Mouse (Mus musculus) granulocyte monocyte progenitor cell, adult 5-6 weeks (primary cell): ENCODE measurements at regions not wholly inside any gene's neighbourhood (a gene's known extent, or its start where the extent isn't known, plus 50 kb on each side); places are given as distances from the start of the nearest gene placed in this dataset.
A peak's percentile ranks its signal among the peaks of the same experiment; 100 is the strongest.

Source experiments
- ATAC-seq: replicated peaks from 2 replicates; pipeline ENCODE4 v1.8.0; 2016; ENCODE audit warnings: mild to moderate bottlenecking, moderate TSS enrichment, inconsistent platforms; ENCODE audit not compliant: poor library complexity, severe bottlenecking

DNA sequence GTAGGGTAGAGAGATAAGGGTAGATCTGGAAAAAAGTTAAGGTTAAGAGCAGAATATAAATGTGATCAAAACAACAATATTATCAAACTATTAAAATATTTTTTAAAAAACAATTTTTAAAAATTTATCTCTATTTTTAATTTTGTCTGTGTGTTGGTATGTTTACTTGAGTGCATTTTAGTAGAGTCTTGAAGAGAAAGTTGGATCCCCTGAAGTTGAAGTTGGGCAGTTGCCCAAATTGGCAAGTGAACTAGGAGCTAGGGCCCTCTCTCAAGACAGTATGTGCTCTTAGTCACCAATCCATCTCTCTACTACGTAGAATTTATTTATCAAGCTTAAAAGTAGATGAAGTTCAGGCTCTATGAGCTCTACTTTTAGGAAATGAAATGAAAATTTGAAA is 59.9 kb downstream of the Adamts1 start:
- no peak for ATAC-seq

DNA sequence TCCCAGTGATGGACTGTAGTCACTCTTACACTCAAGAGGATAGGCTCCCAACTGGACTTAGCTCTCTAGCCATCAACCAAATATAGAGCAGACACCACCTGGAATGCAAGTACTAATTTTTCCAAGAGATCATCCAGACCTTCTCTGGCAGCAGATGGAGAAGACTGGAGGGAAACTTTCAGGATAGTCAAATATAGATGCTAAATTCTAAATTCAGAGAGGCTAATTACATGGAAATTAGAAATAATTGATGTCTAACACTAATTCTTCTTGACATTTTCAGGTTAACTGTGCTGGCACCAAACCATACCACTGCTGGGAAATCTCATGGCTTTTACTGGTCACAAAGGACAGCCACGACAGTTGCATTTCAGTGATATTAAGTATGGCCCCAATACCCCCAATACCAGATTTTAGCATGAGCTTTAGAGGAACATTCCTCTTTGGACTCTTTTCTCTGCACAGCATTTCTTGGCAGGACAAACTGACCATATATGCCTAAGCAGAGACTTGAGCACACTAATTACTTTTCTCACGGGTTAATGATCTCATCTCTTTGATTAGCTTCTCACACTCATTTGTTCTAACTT is 64.2 kb downstream of the Adamts1 start:
- no peak for ATAC-seq

DNA sequence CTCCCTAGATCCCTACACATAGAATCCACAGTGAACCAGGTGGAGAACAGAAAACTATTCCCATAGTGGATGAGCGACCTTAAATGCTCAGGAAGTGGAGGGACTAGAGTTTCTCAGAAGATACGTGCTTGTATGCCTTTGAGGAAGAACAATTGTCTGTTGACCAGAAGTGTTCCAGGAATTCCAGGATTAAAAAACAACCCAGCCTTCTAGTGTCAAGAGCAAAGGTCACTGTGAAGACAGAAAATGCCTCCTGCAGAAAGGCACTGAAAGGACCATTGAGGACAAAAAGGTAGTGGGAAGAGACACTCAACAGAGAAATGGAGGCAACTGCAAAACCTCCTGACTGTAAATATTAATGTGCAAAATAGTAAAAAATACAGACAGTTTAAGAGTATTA is 74.9 kb downstream of the Adamts1 start:
- ATAC-seq, result no peak

DNA sequence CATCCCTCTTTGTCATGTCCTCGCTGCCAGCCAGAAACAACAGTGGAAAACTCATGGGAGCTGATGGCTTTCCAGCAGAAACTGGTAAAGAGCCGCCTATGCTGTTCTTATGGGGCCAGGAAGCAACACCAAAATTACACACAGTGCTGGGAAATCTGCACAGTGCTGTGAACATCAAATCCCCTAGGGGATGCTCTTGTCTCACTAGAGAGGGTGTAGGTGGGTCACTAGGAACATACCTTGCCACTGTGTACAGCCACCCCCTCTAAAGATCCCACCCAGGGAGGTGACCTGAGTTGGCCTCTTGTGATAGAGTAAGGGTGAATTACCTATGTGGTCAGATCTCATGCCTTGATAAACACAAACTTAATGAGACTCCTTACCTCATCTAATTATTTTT is 80.9 kb downstream of the Adamts1 start:
- ATAC-seq, result no peak

DNA sequence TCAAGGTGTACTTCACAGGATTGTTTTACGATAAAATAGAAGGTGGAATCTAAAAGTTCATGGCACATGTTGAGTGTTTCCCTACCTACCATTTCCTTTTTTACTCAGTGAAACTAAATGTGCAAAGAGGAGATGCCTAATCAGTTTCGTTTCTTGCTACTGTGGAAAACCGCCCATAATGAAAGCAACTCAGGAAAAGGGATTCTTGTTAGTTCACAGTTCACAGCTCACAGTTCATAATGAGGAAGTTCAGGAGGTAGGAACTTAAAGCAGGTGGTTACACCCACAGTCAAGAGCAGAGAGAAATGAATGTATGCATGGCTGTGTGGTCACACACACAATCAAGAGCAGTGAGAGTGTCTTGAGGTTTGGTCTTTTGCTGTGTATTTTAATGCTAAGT is 90.6 kb downstream of the Adamts1 start:
- ATAC-seq, result 0 out of 2 replicates have a peak, but pooled peaks have one; percentile 14

DNA sequence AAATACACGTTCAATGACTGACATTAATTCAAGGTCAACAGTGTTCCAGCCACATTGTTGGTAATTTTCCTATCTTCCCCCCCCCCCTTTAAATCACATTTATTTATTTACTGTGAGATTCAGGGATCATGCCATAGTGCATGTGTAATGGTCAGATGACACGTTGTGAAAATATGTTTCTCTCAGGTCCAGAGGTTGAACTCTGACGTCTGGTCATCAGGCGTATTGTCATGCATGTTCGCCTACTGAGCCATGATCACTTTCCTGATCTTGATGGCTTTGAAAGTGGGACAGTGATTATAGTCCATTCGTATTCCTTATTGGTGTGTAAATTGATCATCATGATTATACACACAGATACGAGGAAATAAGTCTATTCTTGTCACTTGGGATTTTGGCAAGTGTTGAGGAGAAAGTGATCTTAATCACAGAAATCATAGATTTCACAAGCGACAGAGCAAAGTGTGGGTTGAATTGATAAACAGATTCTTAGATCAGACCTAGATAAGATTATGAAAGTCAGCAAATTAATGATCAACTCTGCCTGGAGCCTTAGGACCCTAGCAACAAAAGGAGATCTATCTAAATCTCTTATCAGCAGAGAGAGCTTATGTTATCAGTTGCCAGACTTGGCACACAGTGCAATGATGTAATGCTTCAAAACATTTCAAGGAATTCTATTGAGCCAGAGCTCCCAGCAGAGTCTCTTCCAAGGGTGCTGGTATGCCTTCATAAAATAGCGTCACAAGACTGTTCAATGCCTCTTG is 98.5 kb downstream of the Adamts1 start:
- ATAC-seq, result no peak

DNA sequence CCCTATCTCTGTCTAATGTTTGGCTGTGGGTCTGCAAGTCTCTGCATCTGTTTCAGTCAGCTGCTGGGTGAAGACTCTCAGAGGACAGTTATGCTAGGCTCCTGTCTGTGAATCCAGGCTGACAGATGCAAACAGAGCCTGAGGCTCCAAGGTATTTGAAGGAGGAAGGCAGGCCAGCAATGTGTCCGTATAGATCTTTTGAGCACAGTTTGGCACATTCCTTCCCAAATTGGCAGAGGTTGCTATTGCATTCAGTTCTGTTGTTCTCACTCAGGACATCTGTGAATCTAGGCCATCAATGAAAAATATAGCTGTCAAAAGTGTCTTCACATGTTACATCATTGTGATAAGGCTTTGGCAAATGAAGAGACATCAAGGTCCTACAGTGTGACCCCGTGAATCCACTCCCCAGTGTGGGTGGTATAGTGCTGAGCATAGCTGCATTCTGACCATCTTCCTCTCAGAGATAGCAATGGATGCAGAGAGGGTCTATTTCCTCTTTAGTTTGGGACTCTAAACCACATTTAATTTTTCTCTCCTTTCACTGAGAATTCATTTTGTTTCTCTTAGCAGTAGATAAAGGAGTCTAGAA is 99.9 kb downstream of the Adamts1 start:
- no peak for ATAC-seq

DNA sequence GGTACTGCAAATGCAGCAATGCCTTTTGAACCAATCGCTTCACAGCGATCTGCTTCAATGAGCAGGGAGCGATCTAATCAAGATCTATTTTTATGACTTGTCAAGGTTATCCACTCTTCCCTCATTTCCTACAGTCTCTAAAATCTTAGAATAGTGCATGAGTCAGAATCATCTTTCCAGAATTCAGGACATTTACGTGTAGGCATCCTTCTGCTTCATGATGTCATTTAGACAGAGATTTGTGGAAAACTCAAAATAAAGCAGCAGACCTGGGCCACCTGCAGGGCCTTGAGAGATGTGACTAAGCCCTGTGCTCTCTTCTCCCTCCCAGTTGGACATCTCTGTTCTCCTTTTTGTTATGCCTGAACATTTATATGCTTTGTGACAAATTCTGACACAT is 103.6 kb downstream of the Adamts1 start:
- no peak for ATAC-seq

DNA sequence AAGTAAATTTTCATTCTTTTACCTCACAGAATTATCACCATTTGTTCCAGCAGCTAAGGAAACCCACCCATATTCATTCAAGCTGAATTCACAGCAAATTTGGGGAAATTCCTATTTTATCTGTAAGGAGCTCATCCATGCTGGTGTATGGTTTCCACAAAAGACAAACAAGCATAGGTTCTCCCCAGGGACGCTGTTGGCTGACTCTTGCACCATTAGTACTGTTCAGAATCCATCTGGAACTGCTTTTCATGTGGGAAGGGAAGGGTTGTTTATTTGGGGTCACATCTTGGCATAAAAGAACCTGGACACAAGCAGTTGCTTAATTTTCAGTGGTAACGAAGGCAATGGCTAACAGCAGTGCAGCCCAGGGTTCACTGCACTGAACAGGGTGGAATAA is 120.2 kb downstream of the Adamts1 start:
- ATAC-seq, result no peak

DNA sequence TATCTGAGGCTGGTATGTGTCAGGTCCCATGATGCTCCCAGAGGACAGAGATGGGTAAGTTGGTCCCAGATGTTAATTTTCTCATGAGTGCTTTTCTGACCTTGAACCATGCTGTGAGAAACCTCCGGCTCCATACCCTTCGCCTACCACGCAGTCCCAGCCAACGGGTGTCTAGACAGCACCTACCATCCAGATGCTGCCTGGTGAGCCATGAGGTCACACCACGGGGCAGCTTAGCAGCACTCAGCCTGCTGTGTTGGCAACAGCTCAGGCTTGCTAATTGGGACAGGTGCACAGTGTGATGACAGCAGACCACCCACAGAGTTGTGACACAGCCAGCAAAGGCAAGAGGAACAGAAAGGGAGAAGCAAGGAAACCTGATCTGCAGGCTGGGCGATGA is 122.6 kb downstream of the Adamts1 start:
- ATAC-seq, result peak; percentile 85

DNA sequence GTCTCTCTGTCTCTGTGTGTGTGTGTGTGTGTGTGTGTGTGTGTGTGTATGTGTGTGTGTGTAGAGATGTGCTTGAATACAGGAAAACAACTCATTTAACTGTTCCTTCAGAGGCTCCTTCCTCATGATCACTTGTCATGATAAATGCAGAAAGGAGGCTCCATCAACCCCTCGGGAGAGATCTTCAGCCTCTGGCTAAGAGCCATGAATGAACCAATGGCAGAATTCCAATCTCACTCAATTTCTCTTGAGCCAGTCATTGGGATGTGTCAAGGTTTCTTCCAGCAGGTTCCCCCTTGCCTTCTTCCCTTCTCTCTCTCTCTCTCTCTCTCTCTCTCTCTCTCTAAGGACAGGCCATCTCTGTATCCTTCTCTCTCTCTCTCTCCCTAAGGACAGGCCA is 124.1 kb downstream of the Adamts1 start:
- ATAC-seq, result no peak

DNA sequence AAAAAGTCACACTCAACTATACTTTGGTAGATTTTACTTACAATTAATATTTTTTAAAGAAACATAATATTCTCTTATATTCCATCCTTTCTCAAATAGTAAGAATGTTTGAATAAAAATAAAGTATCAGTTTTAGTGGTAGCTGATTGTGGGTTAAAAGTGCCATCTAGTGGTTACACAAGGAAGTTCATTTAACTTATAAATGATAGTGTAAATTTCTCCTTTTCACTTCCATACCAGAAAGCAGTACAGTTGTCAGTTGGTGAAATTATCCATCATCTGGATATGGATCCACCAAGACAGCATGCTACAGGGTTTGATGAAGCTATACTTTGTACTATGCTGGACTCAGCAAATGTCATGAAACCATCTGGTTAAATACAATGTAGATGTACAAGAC is 124.7 kb downstream of the Adamts1 start:
- no peak; the same call in 1 of the 2 replicates for ATAC-seq

DNA sequence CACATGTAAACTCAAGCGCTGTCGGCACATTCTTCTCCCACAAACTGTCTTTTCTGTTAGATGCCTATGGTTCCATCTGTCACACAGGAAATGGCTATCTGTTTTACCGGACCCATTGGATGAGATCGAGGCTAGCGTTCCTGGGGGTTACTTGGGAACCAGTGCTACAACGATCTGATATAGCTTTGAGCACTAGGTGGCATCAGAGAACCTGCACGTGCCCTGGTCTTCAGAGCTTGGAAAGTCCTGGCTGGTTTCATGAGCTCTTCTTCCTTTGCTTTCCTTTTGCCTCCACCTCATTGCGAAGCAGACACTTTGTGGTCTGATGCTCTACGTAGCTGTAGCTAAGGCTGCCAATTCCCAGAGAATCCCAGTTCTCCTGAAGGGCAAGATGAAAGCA is 123.8 kb upstream of the Cyyr1 start:
- ATAC-seq, result peak; percentile 64

DNA sequence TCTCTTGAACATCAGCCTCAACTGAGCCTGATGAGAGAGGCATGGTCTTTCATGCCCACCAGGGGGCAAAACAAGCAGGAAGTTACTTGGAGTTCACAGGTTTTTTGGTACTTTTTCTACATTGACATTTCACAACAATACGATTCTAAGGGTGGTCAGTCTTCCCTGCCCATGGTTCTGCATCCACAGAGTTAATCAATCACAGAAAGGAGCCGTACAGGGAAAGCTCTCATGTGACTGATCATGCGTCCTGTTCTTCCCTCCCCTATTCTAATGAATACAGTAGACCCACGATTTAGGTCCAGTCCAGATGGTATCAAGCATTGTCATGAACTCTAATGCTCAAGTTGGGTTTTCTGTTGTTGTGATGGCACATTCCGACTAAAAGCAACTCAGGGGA is 115.6 kb upstream of the Cyyr1 start:
- ATAC-seq, result no peak

DNA sequence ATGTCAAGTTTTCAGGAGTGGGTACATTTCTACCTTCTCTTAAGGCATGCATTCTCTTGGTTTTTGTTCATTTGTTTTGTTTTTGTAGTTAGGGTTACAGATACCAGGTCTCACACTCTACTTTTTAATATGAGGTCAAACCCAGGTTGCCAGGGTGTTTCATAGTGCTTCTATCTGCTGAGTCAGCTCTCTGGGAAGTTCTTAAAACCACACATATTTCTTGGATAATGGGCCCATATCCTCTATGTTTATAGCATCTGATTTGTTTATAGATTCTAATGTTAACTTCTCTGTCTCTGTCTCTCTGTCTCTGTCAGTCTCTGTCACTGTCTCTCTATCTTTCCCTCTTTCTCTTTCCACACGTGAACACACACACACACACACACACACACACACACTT is 114.6 kb upstream of the Cyyr1 start:
- no peak for ATAC-seq

DNA sequence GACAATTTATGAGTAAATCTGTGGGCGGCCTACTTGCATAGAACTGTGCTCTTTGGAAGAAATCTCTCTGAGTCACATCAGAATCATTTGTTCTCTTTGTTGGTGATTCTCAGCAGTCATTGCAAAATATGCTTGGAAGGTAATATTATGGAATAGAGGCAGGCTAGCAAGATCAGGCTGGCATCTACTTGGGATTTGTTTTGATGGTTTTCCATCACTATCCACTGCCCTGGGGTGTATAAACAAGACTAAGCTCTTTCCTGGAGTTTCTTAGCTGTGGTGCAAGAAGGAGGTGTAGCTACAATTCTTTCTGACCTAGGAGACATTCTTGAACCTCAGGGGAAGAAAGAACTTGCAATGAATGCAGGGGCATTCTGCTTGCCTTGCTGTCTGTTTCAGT is 96.3 kb upstream of the Cyyr1 start:
- no peak for ATAC-seq

DNA sequence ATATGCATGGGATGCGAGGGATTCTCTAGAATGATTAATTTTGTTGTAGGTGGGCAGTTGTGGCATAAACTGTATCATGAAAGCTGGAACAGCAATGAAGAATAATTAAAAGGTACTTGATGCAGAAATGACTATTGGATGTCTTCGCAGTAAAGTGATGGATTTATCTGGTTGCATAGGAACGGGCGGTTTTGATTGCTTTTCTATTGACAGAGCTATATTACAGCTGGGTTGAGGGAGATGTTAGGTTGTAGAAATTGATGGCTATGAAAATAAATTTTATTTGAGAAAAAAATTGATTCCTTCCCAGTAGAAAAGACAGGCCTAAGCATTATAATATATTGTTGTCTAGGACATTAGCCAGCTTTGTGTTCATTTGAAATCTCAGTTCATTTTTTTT is 87.8 kb upstream of the Cyyr1 start:
- no peak for ATAC-seq

DNA sequence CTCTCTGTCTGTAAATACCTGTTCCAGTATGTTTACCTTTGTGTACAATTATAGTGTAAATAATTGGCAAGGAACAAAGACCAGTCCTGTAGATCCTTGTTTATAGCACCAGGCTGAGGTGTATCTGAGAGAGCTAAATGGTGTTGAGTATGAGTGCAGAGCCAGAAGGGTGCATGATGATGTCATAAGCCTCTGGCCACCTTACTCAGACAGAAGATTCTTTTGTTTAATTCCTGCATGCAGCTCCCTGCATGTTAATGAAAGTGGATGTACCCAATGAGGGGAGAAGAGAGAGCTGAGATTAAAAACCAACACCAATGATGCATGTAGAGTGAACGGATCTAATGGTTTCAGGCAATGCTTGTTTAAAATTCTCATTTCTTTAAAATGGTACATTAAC is 83.9 kb upstream of the Cyyr1 start:
- no peak for ATAC-seq

DNA sequence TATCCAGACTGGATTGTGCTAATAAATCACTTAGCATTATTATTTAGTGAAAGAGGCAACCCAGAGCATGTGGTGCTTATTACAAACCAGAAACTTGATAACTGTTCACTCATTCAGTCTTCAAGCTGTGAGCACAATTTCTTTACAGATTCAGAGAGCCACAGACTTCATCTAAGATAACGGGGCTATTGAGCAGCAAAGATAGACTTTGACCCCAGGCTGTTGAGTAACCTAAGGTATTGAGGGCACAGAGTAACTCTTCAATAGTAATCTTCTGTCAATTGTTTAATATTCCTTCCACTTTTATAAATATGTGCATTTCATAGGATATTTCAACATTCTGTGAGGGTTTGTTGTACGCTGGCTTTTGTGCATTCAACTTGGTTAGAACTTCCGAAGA is 76.5 kb upstream of the Cyyr1 start:
- ATAC-seq, result no peak

DNA sequence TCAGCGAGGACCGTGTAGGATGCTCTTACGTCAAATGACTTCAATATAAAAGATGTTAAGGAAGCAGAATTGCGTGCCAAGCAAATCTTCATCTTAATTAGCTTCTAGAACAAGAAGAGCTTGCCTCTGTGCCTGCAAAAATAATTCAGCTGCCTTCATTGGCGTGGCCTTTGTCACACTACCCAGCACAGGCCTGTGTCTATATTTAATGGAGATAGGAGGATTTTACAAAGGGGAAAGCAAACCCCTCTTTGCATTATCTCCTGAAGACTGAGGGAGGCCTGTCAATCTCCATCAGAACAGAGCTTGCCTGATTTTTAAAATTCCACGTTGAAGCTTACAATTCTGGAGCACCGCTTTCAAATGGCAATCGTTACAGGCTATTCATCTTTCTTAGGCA is 71.3 kb upstream of the Cyyr1 start:
- ATAC-seq, result no peak

DNA sequence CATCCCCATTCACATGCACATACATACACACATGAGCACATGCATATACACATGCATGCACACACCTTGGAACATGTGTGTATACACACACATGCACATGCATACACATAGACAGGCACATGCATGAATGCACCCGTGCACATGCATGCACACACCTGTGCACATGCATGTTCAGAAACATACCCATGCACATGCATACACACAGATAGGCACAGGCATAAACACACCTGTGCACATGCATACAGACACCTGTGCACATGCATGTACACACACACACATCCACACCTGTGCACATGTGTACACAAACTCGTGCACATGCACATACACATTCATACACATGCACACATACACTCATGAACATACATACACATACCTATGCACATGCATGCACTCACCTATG is 50.9 kb upstream of the Cyyr1 start:
- no peak for ATAC-seq
